7 mouse cellular contexts compared by ENCODE assay signal in genomic region chr4:141010118-141010517, GRCm38 (mm10). TPM values are rescaled to one million over a fixed set of nuclear protein-coding genes. Genes with fewer than 3 reads are reported as not detected.
DNase-seq lines count a peak whose midpoint lies in the region; ATAC-seq and TF ChIP-seq lines count a peak whose summit lies in the region.

Gene Mfap2 (plus strand): TSS chr4:141010418.

- H3K9me3 ChIP-seq in forebrain, embryonic 13.5 days (replicated peaks) = peaks cover 5% of the 10 kb centered on the region
- no peaks in the 10 kb centered on the region for H3K9me3 ChIP-seq in intestine, embryonic 15.5 days

- TF ChIP-seq CTCF in lung, adult 2 months (IDR thresholded peaks at IDR 0.05; ENCODE audit: insufficient read depth, low read length) = no peak
- TF ChIP-seq CTCF in olfactory bulb, adult 2 months (IDR thresholded peaks at IDR 0.05; ENCODE audit: insufficient read depth, low read depth, low read length) = no peak

- peak within 1 kb of the TSS; percentile 88 for H3K4me2 ChIP-seq in forebrain, embryonic 13.5 days
- H3K4me2 ChIP-seq in intestine, embryonic 15.5 days (replicated peaks) = peak within 1 kb of the TSS; percentile 67

- H3K9ac ChIP-seq in forebrain, embryonic 13.5 days = peak within 1 kb of the TSS; percentile 94
- H3K9ac ChIP-seq in intestine, embryonic 15.5 days = peak within 1 kb of the TSS; percentile 75

- peak within 1 kb of the TSS; percentile 90 for H3K27ac ChIP-seq in forebrain, embryonic 13.5 days
- H3K27ac ChIP-seq in intestine, embryonic 15.5 days = peak within 1 kb of the TSS; percentile 84
- H3K27ac ChIP-seq in olfactory bulb, adult 2 months (ENCODE audit: insufficient read depth, low read depth, low read length) = no peak within 1 kb of the TSS

- WGBS in lung, adult 2 months = 13% methylated on average over 7 of the region's 7 CpGs
- 22% methylated on average over 7 of the region's 7 CpGs for WGBS in forebrain, embryonic 13.5 days
- 15% methylated on average over 7 of the region's 7 CpGs for WGBS in intestine, embryonic 15.5 days
- WGBS in olfactory bulb, adult 2 months = 23% methylated on average over 7 of the region's 7 CpGs

- no peaks in the 10 kb centered on the region for H3K27me3 ChIP-seq in forebrain, embryonic 13.5 days
- no peaks in the 10 kb centered on the region for H3K27me3 ChIP-seq in intestine, embryonic 15.5 days (replicated peaks)

- ATAC-seq in forebrain, embryonic 13.5 days = no peak
- ATAC-seq in intestine, embryonic 15.5 days = no peak

- peak within 1 kb of the TSS; percentile 86 for H3K4me3 ChIP-seq in lung, adult 2 months (replicated peaks; ENCODE audit: extremely low read depth, low read depth, low read length)
- H3K4me3 ChIP-seq in forebrain, embryonic 13.5 days = peak within 1 kb of the TSS; percentile 81
- peak within 1 kb of the TSS; percentile 61 for H3K4me3 ChIP-seq in intestine, embryonic 15.5 days (replicated peaks)
- H3K4me3 ChIP-seq in olfactory bulb, adult 2 months (ENCODE audit: insufficient read depth, low read depth, low read length) = peak within 1 kb of the TSS; percentile 49

- peaks cover 11% of the 10 kb centered on the region for H3K4me1 ChIP-seq in lung, adult 2 months (ENCODE audit: control insufficient read depth, insufficient read depth, low read length)
- H3K4me1 ChIP-seq in forebrain, embryonic 13.5 days = peaks cover 45% of the 10 kb centered on the region
- H3K4me1 ChIP-seq in intestine, embryonic 15.5 days (replicated peaks) = peaks cover 12% of the 10 kb centered on the region
- peaks cover 26% of the 10 kb centered on the region for H3K4me1 ChIP-seq in olfactory bulb, adult 2 months (ENCODE audit: control insufficient read depth, insufficient read depth, low read length)

- DNase-seq in lung, adult 2 months = no peak
- DNase-seq in lung, postnatal 25 days (ENCODE audit: low spot score) = no peak
- DNase-seq in right cerebral cortex, postnatal 36 days (ENCODE audit: low spot score in 2 of 2) = no peak
- DNase-seq in cerebellum, adult 9-10 months = no peak

- TF ChIP-seq POLR2A in lung, adult 2 months (IDR thresholded peaks at IDR 0.05; ENCODE audit: borderline replicate concordance, extremely low read depth, low read depth, low read length) = no peak
- no peak for TF ChIP-seq POLR2A in olfactory bulb, adult 2 months (IDR thresholded peaks at IDR 0.05; ENCODE audit: insufficient read depth, low read depth, low read length)

- H3K36me3 ChIP-seq in forebrain, embryonic 13.5 days (ENCODE audit: poor library complexity, severe bottlenecking) = peaks cover 61% of the 10 kb centered on the region
- peaks cover 13% of the 10 kb centered on the region for H3K36me3 ChIP-seq in intestine, embryonic 15.5 days

RNA-seq across cellular contexts. Expression of gene Mfap2, which starts in this region (rescaled TPM):
- polyA plus RNA-seq in lung, adult 2 months (2012; rRNA removed) = 173 and 190 TPM in 2 replicates
- polyA plus RNA-seq in forebrain, embryonic 13.5 days (2015; fragmentation: Nextera tagmentation; extraction: Ambion mirVana) = 253 and 270 TPM in 2 replicates
- 329 and 347 TPM in 2 replicates for polyA plus RNA-seq in intestine, embryonic 15.5 days (2015; fragmentation: Nextera tagmentation; extraction: Ambion mirVana)
- not detected in 2 replicates for polyA plus RNA-seq in olfactory bulb, adult 2 months (2012; ENCODE audit: insufficient read depth, insufficient read length, low replicate concordance, missing spikeins)

Comparison
In these comparisons a context has a peak if more than half of its experiments do, and no peak if none do; other contexts are left out.
1. RNA of gene Mfap2 (polyA plus RNA-seq): 329 to 347 TPM in intestine, embryonic 15.5 days, 253 to 270 TPM in forebrain, embryonic 13.5 days and 173 to 190 TPM in lung, adult 2 months; not detected in olfactory bulb, adult 2 months; every median in the first group is over 100 times any median in the second.
2. Peak in every context shown above with its lines, with median percentiles within 50 percentile points of each other: H3K4me3 ChIP-seq.